Mouse (Mus musculus) layer of hippocampus, postnatal 14 days (tissue): ENCODE measurements at regions not wholly inside any gene's neighbourhood (a gene's known extent, or its start where the extent isn't known, plus 50 kb on each side); places are given as distances from the start of the nearest gene placed in this dataset.

Experiments
- DNase-seq, 2 experiments: peaks; one replicate each; pipeline ENCODE4 v3.0.0; 2021 to 2022; ENCODE audit warnings: low spot score in 2 of 2, mixed read lengths in 1 of 2

GRCm38 (mm10) chr5:111649012-111649411 is 84.7 kb upstream of the Gm26897 start:
- peak; percentile 68 to 84 for DNase-seq

DNA sequence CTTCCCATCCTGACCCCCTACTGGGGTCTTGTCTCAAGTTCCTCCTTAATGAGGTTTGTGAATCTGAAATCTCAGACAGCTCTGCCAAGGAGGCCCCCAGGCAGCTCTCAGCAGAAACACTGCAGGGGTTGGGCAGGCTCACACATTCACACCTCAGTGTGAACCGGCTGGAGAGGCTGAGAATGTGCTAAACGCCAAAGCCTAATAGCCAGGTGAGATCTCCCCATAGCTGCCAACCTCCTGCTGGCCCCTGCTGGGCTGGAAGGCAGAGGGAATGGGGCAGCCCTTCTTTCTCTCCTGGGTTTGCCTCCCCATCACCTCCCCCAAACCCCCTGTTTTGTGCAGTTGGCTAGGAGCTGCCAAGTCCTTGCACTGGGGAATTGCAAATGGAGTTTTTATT is 81.3 kb upstream of the Gm26897 start:
- no peak for DNase-seq

DNA sequence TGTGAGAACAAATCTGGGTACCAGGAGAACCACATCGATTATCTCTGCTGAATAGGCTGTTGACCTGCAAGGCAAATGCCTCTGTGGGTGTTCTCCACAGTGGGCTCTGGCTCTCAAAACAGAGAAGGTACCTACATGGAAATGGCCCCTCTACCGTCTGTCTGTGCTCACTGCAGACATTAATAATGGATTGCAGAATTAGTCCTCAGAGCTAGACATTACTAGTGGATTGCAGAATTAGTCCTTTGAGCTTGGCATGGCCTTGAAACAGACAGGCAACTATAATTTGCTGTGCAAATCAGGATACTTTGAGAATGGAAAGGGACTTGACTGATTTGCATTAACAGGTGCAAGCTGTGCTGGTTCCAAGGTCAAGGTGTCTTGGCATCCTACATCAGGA is 77.3 kb upstream of the Gm26897 start:
- DNase-seq, result no peak

GRCm38 (mm10) chr5:111657759-111658429 is 75.8 kb upstream of the Gm26897 start:
- DNase-seq, result no peak

- DNase-seq, result no peak
Measured at GRCm38 (mm10) chr5:111659229-111659628, 74.5 kb upstream of the Gm26897 start.

DNA sequence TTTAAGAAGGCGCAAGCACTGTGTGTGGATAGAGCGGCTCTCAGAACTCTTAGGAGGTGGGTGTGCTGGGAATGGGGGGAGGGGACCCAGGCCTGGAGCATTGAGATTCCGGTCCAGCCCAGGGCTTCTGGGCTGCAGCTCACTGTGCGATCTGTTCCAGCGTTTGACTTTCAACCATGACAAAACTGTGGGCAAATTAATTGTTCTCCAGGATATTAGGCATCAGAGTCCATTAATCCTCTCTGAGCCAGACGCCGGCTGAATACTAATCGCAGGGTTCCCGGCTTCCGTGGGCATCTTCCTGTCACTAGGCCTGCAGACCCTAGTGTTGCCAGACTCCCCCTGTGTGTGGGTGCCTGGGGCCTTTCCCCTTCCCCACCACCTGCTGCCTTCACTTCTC is 73.3 kb upstream of the Gm26897 start:
- DNase-seq, result peak in 1 of 2 experiments; percentile 51

- DNase-seq, result no peak
Measured at GRCm38 (mm10) chr5:111660968-111661367, 72.8 kb upstream of the Gm26897 start.

- peak in 1 of 2 experiments; percentile 63 for DNase-seq
Measured at GRCm38 (mm10) chr5:111661971-111662370, 71.8 kb upstream of the Gm26897 start.

DNA sequence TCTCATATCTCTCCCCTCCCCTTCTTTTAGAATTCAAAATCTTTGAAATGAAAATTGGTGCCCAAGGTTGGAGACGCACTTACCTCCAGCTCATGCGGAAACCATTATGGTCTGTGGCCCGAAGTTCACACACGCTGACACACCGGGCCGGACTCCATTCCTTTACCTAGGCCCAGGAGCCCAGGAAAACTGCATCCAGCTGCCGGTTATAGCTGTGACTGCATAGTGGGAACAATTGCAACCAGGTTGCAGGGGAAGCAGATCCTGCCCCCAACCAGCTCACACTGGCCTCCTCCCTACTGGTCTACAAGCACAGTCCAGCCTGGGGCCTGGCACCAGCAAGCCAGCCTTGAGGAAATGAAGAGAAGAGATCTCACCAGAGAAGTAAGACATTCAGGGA is 69.9 kb upstream of the Gm26897 start:
- no peak for DNase-seq

GRCm38 (mm10) chr5:111665406-111665805 is 68.3 kb upstream of the Gm26897 start:
- DNase-seq, result no peak

DNA sequence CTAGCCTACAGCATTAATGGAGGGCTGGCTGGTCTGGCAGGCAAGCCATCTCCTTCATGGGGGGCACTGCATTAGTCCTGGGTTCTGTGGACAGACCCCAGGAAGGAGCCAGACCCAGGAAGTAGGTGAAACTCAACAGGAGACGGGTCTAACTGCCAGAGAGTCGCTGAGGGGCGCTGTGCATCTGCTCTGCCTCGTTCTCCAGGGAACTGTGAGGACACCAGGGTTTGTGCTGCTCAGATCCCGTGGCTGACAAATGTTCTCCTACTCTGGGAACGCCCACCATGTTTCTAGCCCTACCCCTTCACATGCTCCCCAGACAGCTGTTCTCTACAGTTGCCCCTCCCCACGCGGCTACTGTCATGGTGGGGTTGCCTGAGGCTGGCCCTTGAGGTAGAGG is 67.7 kb upstream of the Gm26897 start:
- no peak for DNase-seq

GRCm38 (mm10) chr5:111667901-111668300 is 65.8 kb upstream of the Gm26897 start:
- no peak for DNase-seq

GRCm38 (mm10) chr5:111669139-111669538 is 64.6 kb upstream of the Gm26897 start:
- no peak for DNase-seq

DNA sequence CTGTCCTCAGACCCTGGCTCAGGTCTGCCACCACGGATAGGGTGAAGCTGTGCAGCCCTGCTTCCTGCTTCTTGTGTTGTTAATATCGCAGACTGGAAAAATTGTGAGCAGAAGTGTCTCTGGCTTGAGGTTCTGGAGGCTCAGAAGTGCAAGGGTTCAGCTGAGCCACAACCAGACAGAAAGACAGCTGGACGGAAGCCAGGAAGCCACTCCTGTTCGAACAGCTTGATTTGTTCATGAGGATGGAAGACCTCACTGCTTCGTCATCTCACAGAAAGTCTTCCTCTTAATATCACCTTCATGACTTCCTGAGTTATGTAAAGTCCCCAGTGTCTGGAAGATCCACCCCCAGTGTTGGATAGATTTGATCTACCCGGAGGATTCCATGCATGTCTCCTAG is 62.0 kb upstream of the Gm26897 start:
- no peak for DNase-seq

GRCm38 (mm10) chr5:111674976-111675672 is 58.6 kb upstream of the Gm26897 start:
- DNase-seq, result no peak

- DNase-seq, result peak in 1 of 2 experiments; percentile 74
Measured at GRCm38 (mm10) chr5:111675673-111676261, 58.0 kb upstream of the Gm26897 start.

- peak in 1 of 2 experiments; percentile 76 for DNase-seq
Measured at GRCm38 (mm10) chr5:111677847-111678311, 55.8 kb upstream of the Gm26897 start.

GRCm38 (mm10) chr5:111678496-111678895 is 55.2 kb upstream of the Gm26897 start:
- DNase-seq, result no peak

DNA sequence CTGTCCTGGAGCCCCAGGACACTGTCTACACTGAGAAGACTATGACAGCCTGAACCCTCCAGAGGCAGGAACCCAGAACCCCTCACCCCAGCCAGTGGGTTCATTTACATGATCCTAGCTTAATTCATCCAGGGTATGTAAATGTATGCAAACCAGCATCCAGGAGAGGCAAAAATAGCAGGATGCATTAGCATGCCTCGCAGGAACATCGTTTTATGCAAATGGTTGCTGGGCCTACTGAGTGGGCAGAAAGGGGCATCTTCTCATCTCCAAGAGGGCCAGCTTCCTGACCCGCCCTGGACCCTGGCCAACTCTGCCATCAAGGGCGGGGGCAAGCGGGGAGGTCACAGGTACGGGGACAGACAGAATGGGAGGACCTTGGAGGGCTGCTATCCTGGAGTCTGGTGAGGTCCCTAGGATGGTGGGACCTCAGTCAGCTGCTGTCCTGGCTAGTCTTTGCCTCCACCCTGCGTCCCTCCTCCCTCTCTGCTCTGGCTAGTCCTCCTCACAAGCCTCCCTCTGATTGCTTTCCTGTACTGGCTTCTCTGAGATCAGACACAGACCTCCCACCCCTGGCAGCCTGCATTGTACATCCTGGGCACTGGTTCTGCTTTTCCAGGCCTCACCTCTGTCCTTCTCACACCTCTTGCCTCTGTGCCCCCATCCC is 52.2 kb upstream of the Gm26897 start:
- no peak for DNase-seq

GRCm38 (mm10) chr5:111682899-111683298 is 50.8 kb upstream of the Gm26897 start:
- no peak for DNase-seq
